In the genomic region with DNA sequence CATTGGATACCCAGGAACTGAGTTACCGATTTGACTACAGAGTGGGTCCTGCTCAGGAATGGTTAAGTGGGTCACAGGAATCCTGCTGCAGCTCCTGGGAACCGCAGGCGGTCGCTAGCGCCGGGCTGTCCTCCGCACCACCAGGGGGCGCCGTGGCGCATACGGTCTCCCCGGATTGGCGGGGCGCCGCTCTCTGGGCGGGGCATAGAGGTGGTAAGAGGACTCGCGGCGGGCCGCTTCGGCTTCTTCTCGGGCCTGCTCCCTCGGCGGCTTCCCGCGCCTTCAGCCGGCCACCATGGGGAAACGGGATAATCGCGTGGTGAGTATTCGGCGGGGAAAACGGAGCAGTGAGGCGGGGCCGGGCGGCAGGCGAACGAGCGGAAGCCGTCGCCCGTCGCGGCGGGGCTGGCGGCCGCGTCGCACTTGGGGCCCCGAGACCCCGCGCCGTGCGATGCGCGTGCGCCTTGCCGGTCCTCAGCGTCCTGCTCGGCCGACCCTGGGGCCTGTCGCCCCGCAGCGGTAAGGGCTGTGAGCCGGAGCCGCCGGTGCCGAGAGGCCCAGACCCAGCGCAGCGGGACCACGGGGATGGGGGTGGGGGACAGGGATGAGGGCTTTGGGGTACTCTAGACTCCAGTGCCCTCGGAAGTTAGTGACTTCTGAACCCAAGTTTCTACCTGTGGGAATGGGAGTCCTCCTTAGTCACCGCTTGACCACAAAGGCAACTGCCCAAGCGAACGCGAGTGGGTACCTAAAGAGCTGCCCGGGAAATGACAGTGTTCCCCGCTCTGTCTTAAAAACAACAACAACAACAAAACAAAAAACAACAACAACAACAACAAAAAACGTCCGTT, we compare ENCODE assay signal across 8 mouse cellular contexts. TPM values are rescaled to one million over a fixed set of nuclear protein-coding genes. Genes with fewer than 3 reads are reported as not detected.
DNase-seq lines count a peak whose midpoint lies in the region; ATAC-seq and TF ChIP-seq lines count a peak whose summit lies in the region.

A gene (plus strand): TSS at position 205 of the 851 bp plus-strand sequence.

- H3K4me1 ChIP-seq in G1E (ENCODE audit: insufficient read depth, low read depth, low read length): peaks cover 44% of the 10 kb centered on the region
- no peaks in the 10 kb centered on the region for H3K4me1 ChIP-seq in forebrain, postnatal 0 days (ENCODE audit: insufficient read depth)
- H3K4me1 ChIP-seq in lung, embryonic 16.5 days (replicated peaks; ENCODE audit: control insufficient read depth, insufficient read depth, low read length): peaks cover 9% of the 10 kb centered on the region

- H3K36me3 ChIP-seq in G1E (replicated peaks): peaks cover 32% of the 10 kb centered on the region
- H3K36me3 ChIP-seq in forebrain, postnatal 0 days (ENCODE audit: insufficient read depth): peaks cover 3% of the 10 kb centered on the region; the same call in 1 of the 2 replicates
- H3K36me3 ChIP-seq in lung, embryonic 16.5 days (ENCODE audit: control insufficient read depth, insufficient read depth, low read length): no peaks in the 10 kb centered on the region

- peak; percentile 59 for ATAC-seq in G1E (ENCODE audit: extremely low read depth, insufficient number of reproducible peaks, low FRiP score, poor library complexity, severe bottlenecking)
- ATAC-seq in forebrain, postnatal 0 days: peak; percentile 97
- ATAC-seq in hematopoietic stem cell, adult 5-6 weeks (replicated peaks in 1 of 2; ENCODE audit: insufficient read depth in 1 of 2, low FRiP score in 2 of 2, low TSS enrichment in 1 of 2, low read depth in 1 of 2, poor library complexity in 2 of 2, severe bottlenecking in 2 of 2): peak; percentile 90 to 91
- ATAC-seq in lung, embryonic 16.5 days (ENCODE audit: low read depth): peak; percentile 96

- TF ChIP-seq CTCF in G1E (IDR thresholded peaks at IDR 0.05; ENCODE audit: low read depth, low read length): peak; percentile 76
- TF ChIP-seq CTCF in forebrain, postnatal 0 days (IDR thresholded peaks at IDR 0.05; ENCODE audit: low read depth): peak; percentile 96

- DNase-seq in G1E (ENCODE audit: low spot score): peak; percentile 85
- peak; percentile 93 to 99 for DNase-seq in cerebellum, adult 18-20 months
- DNase-seq in forebrain, postnatal 0 days: peak; percentile 96
- DNase-seq in layer of hippocampus, adult 9-10 months (ENCODE audit: low spot score): peak; percentile 86
- peak; percentile 99 for DNase-seq in ovary, postnatal 10 days (ENCODE audit: low spot score)
- DNase-seq in thymus, postnatal 10 days (ENCODE audit: low spot score in 2 of 2): peak; percentile 88 to 98

- peak within 1 kb of the TSS; percentile 91 for H3K4me3 ChIP-seq in G1E (ENCODE audit: low read depth, low read length)
- peak within 1 kb of the TSS; percentile 79 for H3K4me3 ChIP-seq in forebrain, postnatal 0 days (ENCODE audit: low read depth, low read length)
- H3K4me3 ChIP-seq in lung, embryonic 16.5 days (ENCODE audit: low read length): peak within 1 kb of the TSS; percentile 68

- peak within 1 kb of the TSS; percentile 52 for H3K4me2 ChIP-seq in forebrain, postnatal 0 days (ENCODE audit: low read depth)
- H3K4me2 ChIP-seq in lung, embryonic 16.5 days (ENCODE audit: low read depth, low read length): peak within 1 kb of the TSS; percentile 83

- peak within 1 kb of the TSS; percentile 89 for H3K27ac ChIP-seq in forebrain, postnatal 0 days (ENCODE audit: low read depth, low read length)
- peak within 1 kb of the TSS; percentile 88 for H3K27ac ChIP-seq in lung, embryonic 16.5 days (ENCODE audit: low read length)

- H3K27me3 ChIP-seq in G1E (ENCODE audit: insufficient read depth, low read length): peaks cover 2% of the 10 kb centered on the region; the same call in 1 of the 2 replicates
- H3K27me3 ChIP-seq in forebrain, postnatal 0 days (ENCODE audit: insufficient read depth, low read length): no peaks in the 10 kb centered on the region
- no peaks in the 10 kb centered on the region for H3K27me3 ChIP-seq in lung, embryonic 16.5 days (ENCODE audit: control insufficient read depth, insufficient read depth, low read depth, low read length)

- no peaks in the 10 kb centered on the region for H3K9me3 ChIP-seq in G1E (replicated peaks)
- no peaks in the 10 kb centered on the region for H3K9me3 ChIP-seq in forebrain, postnatal 0 days (ENCODE audit: low read length)
- no peaks in the 10 kb centered on the region for H3K9me3 ChIP-seq in lung, embryonic 16.5 days (ENCODE audit: control insufficient read depth, low read length)

- peak within 1 kb of the TSS; percentile 78 for H3K9ac ChIP-seq in forebrain, postnatal 0 days
- peak within 1 kb of the TSS; percentile 97 for H3K9ac ChIP-seq in lung, embryonic 16.5 days (ENCODE audit: low read length)

- under 1% methylated on average over 80 of the region's 80 CpGs for WGBS in forebrain, postnatal 0 days
- WGBS in lung, embryonic 16.5 days: under 1% methylated on average over 62 of the region's 80 CpGs

RNA-seq across cellular contexts. Expression of the gene that starts here (rescaled TPM):
- 59.0 and 66.6 TPM in 2 replicates for total RNA-seq in G1E (2014; fragmentation: Nextera tagmentation)
- 64.6 and 76.2 TPM in 2 replicates for total RNA-seq in G1E (2017)
- 14.5 and 16.9 TPM in 2 replicates for polyA plus RNA-seq in G1E (2012)
- 36.5 and 41.5 TPM in 2 replicates for total RNA-seq in forebrain, postnatal 0 days (2014; rRNA removed)
- polyA plus RNA-seq in forebrain, postnatal 0 days (2015; fragmentation: Nextera tagmentation; extraction: Ambion mirVana): 21.9 and 22.9 TPM in 2 replicates
- total RNA-seq in hematopoietic stem cell, adult 5-6 weeks (2017): 134 and 149 TPM in 2 replicates
- 25.7 and 31.6 TPM in 2 replicates for polyA plus RNA-seq in lung, embryonic 16.5 days (2015; fragmentation: Nextera tagmentation; extraction: Ambion mirVana)

Comparison
In these comparisons a context has a peak if more than half of its experiments do, and no peak if none do; other contexts are left out.
1. Peak in every context shown above with its lines: DNase-seq, ATAC-seq, H3K4me3 ChIP-seq and H3K27ac ChIP-seq.